ENCODE assay signal across 8 mouse cellular contexts in the genomic region with DNA sequence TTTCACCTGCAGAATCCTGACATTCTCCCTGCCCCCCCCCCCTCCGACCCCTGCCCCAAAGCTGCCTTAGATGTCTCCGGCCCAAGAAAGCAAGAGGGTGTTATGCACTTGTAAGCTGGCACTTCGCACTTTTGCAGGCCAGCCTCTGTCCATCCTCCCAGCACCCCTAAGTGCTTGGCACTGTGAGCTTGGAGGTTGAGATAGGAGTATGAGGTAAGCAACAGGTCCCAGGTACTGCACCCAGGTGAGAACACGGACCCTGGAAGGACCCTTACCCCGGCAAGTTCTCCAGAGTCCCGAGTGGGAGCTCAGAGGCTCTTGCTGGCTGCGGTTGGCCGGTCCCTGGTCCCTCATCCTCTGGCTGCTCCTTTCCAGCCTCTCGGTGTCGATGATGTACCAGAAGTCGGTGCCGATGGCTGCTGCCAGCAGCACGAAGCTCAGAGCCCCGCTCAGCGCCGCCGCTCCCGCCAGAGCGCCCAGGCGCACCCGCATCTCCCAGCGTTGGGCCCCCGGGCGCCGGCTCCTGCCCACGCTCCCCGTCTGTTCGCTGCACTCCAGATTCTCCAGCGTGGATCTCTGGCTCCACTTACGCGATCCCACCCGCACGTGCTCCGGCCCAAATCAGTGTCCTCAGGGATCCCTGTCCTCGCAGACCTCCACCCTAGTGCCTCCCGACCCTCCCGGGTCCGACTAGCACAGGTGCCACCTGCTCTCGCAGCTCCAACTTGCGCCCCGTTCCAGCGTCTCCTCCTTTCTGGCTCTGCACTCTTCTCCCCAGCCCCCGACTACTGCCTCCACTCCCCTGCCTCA. TPM values are rescaled to one million over a fixed set of nuclear protein-coding genes. Genes with fewer than 3 reads are reported as not detected.
A peak's percentile ranks its signal among the peaks of the same experiment; 100 is the strongest.
DNase-seq lines count a peak whose midpoint lies in the region; ATAC-seq lines count a peak whose summit lies in the region.

No protein-coding gene starts in this region.

- no peaks in the 10 kb centered on the region for H3K36me3 ChIP-seq in heart, embryonic 14.5 days (ENCODE audit: control insufficient read depth, insufficient read depth, low read length)
- H3K36me3 ChIP-seq in embryonic facial prominence, embryonic 12.5 days = no peaks in the 10 kb centered on the region
- H3K36me3 ChIP-seq in intestine, embryonic 14.5 days (ENCODE audit: control insufficient read depth, insufficient read depth, low read length) = no peaks in the 10 kb centered on the region
- no peaks in the 10 kb centered on the region for H3K36me3 ChIP-seq in liver, embryonic 12.5 days

- peaks cover 0 to 4% of the 10 kb centered on the region in 2 experiments; a peak in 2 of 4 replicates for H3K4me1 ChIP-seq in heart, embryonic 14.5 days (ENCODE audit: control insufficient read depth in 2 of 2, insufficient read depth in 2 of 2, low read length in 2 of 2)
- 0 out of 2 replicates have a peak, but pooled peaks cover 7% of the 10 kb centered on the region for H3K4me1 ChIP-seq in embryonic facial prominence, embryonic 12.5 days
- H3K4me1 ChIP-seq in intestine, embryonic 14.5 days (replicated peaks; ENCODE audit: control insufficient read depth, insufficient read depth, low read length) = no peaks in the 10 kb centered on the region
- no peaks in the 10 kb centered on the region for H3K4me1 ChIP-seq in liver, embryonic 12.5 days

- DNase-seq in heart, adult 9 months (ENCODE audit: low spot score in 2 of 2) = no peak
- DNase-seq in intestine, embryonic 14.5 days (ENCODE audit: low spot score) = no peak
- peak; percentile 26 for DNase-seq in telencephalon, adult 2 months (ENCODE audit: low read depth, low spot score)
- DNase-seq in gastrocnemius, postnatal 25 days = no peak
- DNase-seq in thymus, postnatal 25 days = no peak

- H3K4me3 ChIP-seq in heart, embryonic 14.5 days (ENCODE audit: control insufficient read depth in 1 of 2, insufficient read depth in 1 of 2, low read depth in 1 of 2, low read length in 2 of 2) = peak overlapping the region; percentile 31 to 37
- peak overlapping the region; percentile 22 for H3K4me3 ChIP-seq in embryonic facial prominence, embryonic 12.5 days
- H3K4me3 ChIP-seq in intestine, embryonic 14.5 days (ENCODE audit: low read depth, low read length) = peak overlapping the region; percentile 21
- peak overlapping the region; percentile 4; the same call in 1 of the 2 replicates for H3K4me3 ChIP-seq in liver, embryonic 12.5 days

- no peak for ATAC-seq in heart, embryonic 14.5 days (ENCODE audit: insufficient number of reproducible peaks, insufficient read depth, low FRiP score, low read depth)
- no peak for ATAC-seq in embryonic facial prominence, embryonic 12.5 days (ENCODE audit: insufficient number of reproducible peaks, insufficient read depth, low FRiP score, low TSS enrichment)
- ATAC-seq in intestine, embryonic 14.5 days (replicated peaks; ENCODE audit: low FRiP score, low TSS enrichment, low read depth) = no peak
- no peak for ATAC-seq in liver, embryonic 12.5 days

- H3K9ac ChIP-seq in heart, embryonic 14.5 days (ENCODE audit: low read length) = no peak overlapping the region; the same call in 1 of the 2 replicates
- no peak overlapping the region for H3K9ac ChIP-seq in embryonic facial prominence, embryonic 12.5 days
- H3K9ac ChIP-seq in intestine, embryonic 14.5 days (ENCODE audit: low read length) = no peak overlapping the region
- no peak overlapping the region for H3K9ac ChIP-seq in liver, embryonic 12.5 days

- H3K27ac ChIP-seq in heart, embryonic 14.5 days (replicated peaks in 1 of 2; ENCODE audit: control insufficient read depth in 1 of 2, insufficient read depth in 1 of 2, low read depth in 2 of 2, low read length in 2 of 2) = no peak overlapping the region
- H3K27ac ChIP-seq in embryonic facial prominence, embryonic 12.5 days = no peak overlapping the region
- H3K27ac ChIP-seq in intestine, embryonic 14.5 days (ENCODE audit: low read depth) = no peak overlapping the region
- no peak overlapping the region for H3K27ac ChIP-seq in liver, embryonic 12.5 days

- peaks cover 65% of the 10 kb centered on the region for H3K27me3 ChIP-seq in heart, embryonic 14.5 days (ENCODE audit: control insufficient read depth, insufficient read depth, low read length)
- H3K27me3 ChIP-seq in embryonic facial prominence, embryonic 12.5 days = peaks cover 55% of the 10 kb centered on the region
- H3K27me3 ChIP-seq in intestine, embryonic 14.5 days (replicated peaks; ENCODE audit: control insufficient read depth, insufficient read depth, low read length) = peaks cover 57% of the 10 kb centered on the region
- peaks cover 70% of the 10 kb centered on the region for H3K27me3 ChIP-seq in liver, embryonic 12.5 days (replicated peaks)

- WGBS in heart, embryonic 14.5 days = 4% methylated on average over 43 of the region's 43 CpGs
- WGBS in embryonic facial prominence, embryonic 12.5 days = 3% methylated on average over 43 of the region's 43 CpGs
- 3% methylated on average over 42 of the region's 43 CpGs for WGBS in intestine, embryonic 14.5 days
- WGBS in liver, embryonic 12.5 days (ENCODE audit: insufficient replicate concordance) = 8% methylated on average over 43 of the region's 43 CpGs

- H3K9me3 ChIP-seq in heart, embryonic 14.5 days (ENCODE audit: control insufficient read depth, low read length) = no peaks in the 10 kb centered on the region
- H3K9me3 ChIP-seq in embryonic facial prominence, embryonic 12.5 days = no peaks in the 10 kb centered on the region
- H3K9me3 ChIP-seq in intestine, embryonic 14.5 days (ENCODE audit: control insufficient read depth, low read length) = no peaks in the 10 kb centered on the region
- H3K9me3 ChIP-seq in liver, embryonic 12.5 days (replicated peaks) = no peaks in the 10 kb centered on the region

- H3K4me2 ChIP-seq in heart, embryonic 14.5 days (ENCODE audit: low read length) = peak overlapping the region; percentile 62
- H3K4me2 ChIP-seq in embryonic facial prominence, embryonic 12.5 days (replicated peaks) = peak overlapping the region; percentile 58
- H3K4me2 ChIP-seq in intestine, embryonic 14.5 days (ENCODE audit: low read length) = peak overlapping the region; percentile 46
- H3K4me2 ChIP-seq in liver, embryonic 12.5 days = peak overlapping the region; percentile 38

RNA-seq across cellular contexts. Expression of gene Tmem114, which starts 0.6 kb away (rescaled TPM):
- not detected in 2 replicates for polyA plus RNA-seq in heart, embryonic 14.5 days (2014; fragmentation: Nextera tagmentation; extraction: Ambion mirVana)
- polyA plus RNA-seq in embryonic facial prominence, embryonic 12.5 days (2016; fragmentation: Nextera tagmentation; extraction: Ambion mirVana) = 0.15 and 0.26 TPM in 2 replicates
- polyA plus RNA-seq in intestine, embryonic 14.5 days (2014; fragmentation: Nextera tagmentation; extraction: Ambion mirVana) = 0.12 TPM in 1 of 2 replicates, not detected in the other
- polyA plus RNA-seq in liver, embryonic 12.5 days (2016; fragmentation: Nextera tagmentation; extraction: Ambion mirVana) = not detected in 2 replicates
- total RNA-seq in gastrocnemius, postnatal 25 days (2021) = not detected

RNA-seq across cellular contexts. Expression of gene Mettl22, which starts 46.2 kb away (rescaled TPM):
- 41.8 and 45.3 TPM in 2 replicates for polyA plus RNA-seq in heart, embryonic 14.5 days (2014; fragmentation: Nextera tagmentation; extraction: Ambion mirVana)
- 16.2 and 21.4 TPM in 2 replicates for polyA plus RNA-seq in embryonic facial prominence, embryonic 12.5 days (2016; fragmentation: Nextera tagmentation; extraction: Ambion mirVana)
- polyA plus RNA-seq in intestine, embryonic 14.5 days (2014; fragmentation: Nextera tagmentation; extraction: Ambion mirVana) = 21.0 and 24.5 TPM in 2 replicates
- polyA plus RNA-seq in liver, embryonic 12.5 days (2016; fragmentation: Nextera tagmentation; extraction: Ambion mirVana) = 9.7 and 10.7 TPM in 2 replicates
- 10 to 100 TPM; 73.7 to 80.6 TPM for total RNA-seq in gastrocnemius, postnatal 25 days (2021)
